Mouse (Mus musculus): ENCODE measurements around the gene Mertk. TPM values are rescaled to one million over a fixed set of nuclear protein-coding genes. Genes with fewer than 3 reads are reported as not detected.

The Mertk gene
- polyA plus RNA-seq, 1 experiment from 2014 or later: 0.65 TPM

GRCm38 (mm10) chr2:128782231-128782630, 83.5 kb downstream of the Mertk start:
- no peak for ATAC-seq (replicated peaks)
- 96% methylated on average over 5 of the region's 5 CpGs for WGBS
- no peaks in the 10 kb centered on the region for H3K4me1 ChIP-seq
- no peak overlapping the region for H3K9ac ChIP-seq (replicated peaks)
- no peaks in the 10 kb centered on the region for H3K36me3 ChIP-seq
- no peak overlapping the region for H3K4me2 ChIP-seq (replicated peaks)
- H3K4me3 ChIP-seq: no peak overlapping the region
- no peaks in the 10 kb centered on the region for H3K9me3 ChIP-seq
- H3K27me3 ChIP-seq: no peaks in the 10 kb centered on the region
- H3K27ac ChIP-seq (replicated peaks): no peak overlapping the region

- Histone ChIP-seq H3K36me3 (no peaks in the 10 kb centered on the region), H3K9me3 (no peaks in the 10 kb centered on the region), H3K27ac (replicated peaks) (no peak overlapping the region), H3K4me1 (no peaks in the 10 kb centered on the region), H3K9ac (replicated peaks) (no peak overlapping the region), H3K27me3 (no peaks in the 10 kb centered on the region), H3K4me3 (no peak overlapping the region), H3K4me2 (replicated peaks) (no peak overlapping the region)
- ATAC-seq (replicated peaks): no peak
- 85% methylated on average over 10 of the region's 10 CpGs for WGBS
Measured at GRCm38 (mm10) chr2:128783660-128784345, 85.0 kb downstream of the Mertk start.

GRCm38 (mm10) chr2:128784814-128785213, 86.1 kb downstream of the Mertk start:
- Histone ChIP-seq H3K4me3 (no peak overlapping the region), H3K36me3 (no peaks in the 10 kb centered on the region), H3K4me2 (replicated peaks) (no peak overlapping the region), H3K9ac (replicated peaks) (no peak overlapping the region), H3K27me3 (no peaks in the 10 kb centered on the region), H3K4me1 (no peaks in the 10 kb centered on the region), H3K27ac (replicated peaks) (no peak overlapping the region), H3K9me3 (no peaks in the 10 kb centered on the region)
- no peak for ATAC-seq (replicated peaks)
- 95% methylated on average over 7 of the region's 7 CpGs for WGBS

- H3K36me3 ChIP-seq: no peaks in the 10 kb centered on the region
Measured at GRCm38 (mm10) chr2:128786341-128786740, 87.6 kb downstream of the Mertk start.

GRCm38 (mm10) chr2:128786795-128787194, 88.0 kb downstream of the Mertk start:
- H3K9ac ChIP-seq (replicated peaks): no peak overlapping the region
- no peaks in the 10 kb centered on the region for H3K36me3 ChIP-seq
- H3K4me2 ChIP-seq (replicated peaks): no peak overlapping the region
- H3K4me1 ChIP-seq: no peaks in the 10 kb centered on the region
- no peak overlapping the region for H3K27ac ChIP-seq (replicated peaks)
- 61% methylated on average over 1 of the region's 1 CpGs for WGBS
- H3K9me3 ChIP-seq: no peaks in the 10 kb centered on the region
- H3K27me3 ChIP-seq: no peaks in the 10 kb centered on the region
- no peak overlapping the region for H3K4me3 ChIP-seq
- no peak for ATAC-seq (replicated peaks)

More at GRCm38 (mm10) chr2:128786341-128786740, 87.6 kb downstream of the Mertk start:
- Histone ChIP-seq H3K9ac (replicated peaks) (no peak overlapping the region), H3K4me1 (no peaks in the 10 kb centered on the region), H3K4me3 (no peak overlapping the region), H3K9me3 (no peaks in the 10 kb centered on the region), H3K27me3 (no peaks in the 10 kb centered on the region), H3K4me2 (replicated peaks) (no peak overlapping the region), H3K27ac (replicated peaks) (no peak overlapping the region)
- no peak for ATAC-seq (replicated peaks)
- WGBS: 35% methylated on average over 5 of the region's 5 CpGs

- no peaks in the 10 kb centered on the region for H3K36me3 ChIP-seq
- H3K9me3 ChIP-seq: no peaks in the 10 kb centered on the region
- H3K27ac ChIP-seq (replicated peaks): no peak overlapping the region
- H3K4me3 ChIP-seq: no peak overlapping the region
- no peak for ATAC-seq (replicated peaks)
- no peaks in the 10 kb centered on the region for H3K27me3 ChIP-seq
- no peaks in the 10 kb centered on the region for H3K4me1 ChIP-seq
- H3K9ac ChIP-seq (replicated peaks): no peak overlapping the region
- no peak overlapping the region for H3K4me2 ChIP-seq (replicated peaks)
- 91% methylated on average over 3 of the region's 3 CpGs for WGBS
Measured at GRCm38 (mm10) chr2:128787805-128788204, 89.0 kb downstream of the Mertk start.

- Histone ChIP-seq H3K4me1 (no peaks in the 10 kb centered on the region), H3K4me2 (replicated peaks) (no peak overlapping the region), H3K27me3 (no peaks in the 10 kb centered on the region), H3K4me3 (no peak overlapping the region), H3K9me3 (no peaks in the 10 kb centered on the region), H3K27ac (replicated peaks) (no peak overlapping the region), H3K9ac (replicated peaks) (no peak overlapping the region), H3K36me3 (no peaks in the 10 kb centered on the region)
- no peak for ATAC-seq (replicated peaks)
- WGBS: 91% methylated on average over 11 of the region's 11 CpGs
Measured at GRCm38 (mm10) chr2:128790875-128791614, 92.3 kb downstream of the Mertk start.

- Histone ChIP-seq H3K27ac (replicated peaks) (no peak overlapping the region), H3K4me1 (no peaks in the 10 kb centered on the region), H3K9me3 (no peaks in the 10 kb centered on the region), H3K9ac (replicated peaks) (no peak overlapping the region), H3K27me3 (no peaks in the 10 kb centered on the region), H3K36me3 (no peaks in the 10 kb centered on the region), H3K4me3 (no peak overlapping the region), H3K4me2 (replicated peaks) (no peak overlapping the region)
- no peak for ATAC-seq (replicated peaks)
- 51% methylated on average over 6 of the region's 6 CpGs for WGBS
Measured at GRCm38 (mm10) chr2:128793958-128794357, 95.2 kb downstream of the Mertk start.

- no peaks in the 10 kb centered on the region for H3K9me3 ChIP-seq
- no peak overlapping the region for H3K4me2 ChIP-seq (replicated peaks)
- H3K27me3 ChIP-seq: no peaks in the 10 kb centered on the region
- ATAC-seq (replicated peaks): no peak
- WGBS: 65% methylated on average over 6 of the region's 6 CpGs
- H3K36me3 ChIP-seq: no peaks in the 10 kb centered on the region
- no peak overlapping the region for H3K27ac ChIP-seq (replicated peaks)
- H3K4me1 ChIP-seq: no peaks in the 10 kb centered on the region
- H3K4me3 ChIP-seq: no peak overlapping the region
- H3K9ac ChIP-seq (replicated peaks): no peak overlapping the region
Measured at GRCm38 (mm10) chr2:128796463-128796862, 97.7 kb downstream of the Mertk start.

GRCm38 (mm10) chr2:128803441-128803840, 104.7 kb downstream of the Mertk start:
- 89% methylated on average over 4 of the region's 4 CpGs for WGBS
- H3K27ac ChIP-seq (replicated peaks): no peak overlapping the region
- no peaks in the 10 kb centered on the region for H3K4me1 ChIP-seq
- H3K4me2 ChIP-seq (replicated peaks): no peak overlapping the region
- no peak for ATAC-seq (replicated peaks)
- H3K27me3 ChIP-seq: no peaks in the 10 kb centered on the region
- H3K9me3 ChIP-seq: no peaks in the 10 kb centered on the region
- H3K36me3 ChIP-seq: no peaks in the 10 kb centered on the region
- H3K4me3 ChIP-seq: no peak overlapping the region
- no peak overlapping the region for H3K9ac ChIP-seq (replicated peaks)

GRCm38 (mm10) chr2:128805341-128805740, 106.6 kb downstream of the Mertk start:
- Histone ChIP-seq H3K36me3 (no peaks in the 10 kb centered on the region), H3K9me3 (no peaks in the 10 kb centered on the region), H3K9ac (replicated peaks) (no peak overlapping the region), H3K4me1 (no peaks in the 10 kb centered on the region), H3K27me3 (no peaks in the 10 kb centered on the region), H3K27ac (replicated peaks) (no peak overlapping the region), H3K4me2 (replicated peaks) (no peak overlapping the region), H3K4me3 (no peak overlapping the region)
- ATAC-seq (replicated peaks): no peak
- WGBS: 80% methylated on average over 4 of the region's 4 CpGs

- Histone ChIP-seq H3K36me3 (no peaks in the 10 kb centered on the region), H3K4me1 (no peaks in the 10 kb centered on the region), H3K9me3 (no peaks in the 10 kb centered on the region), H3K9ac (replicated peaks) (no peak overlapping the region), H3K27me3 (no peaks in the 10 kb centered on the region), H3K4me2 (replicated peaks) (no peak overlapping the region), H3K27ac (replicated peaks) (no peak overlapping the region), H3K4me3 (no peak overlapping the region)
- no peak for ATAC-seq (replicated peaks)
- 81% methylated on average over 8 of the region's 8 CpGs for WGBS
Measured at GRCm38 (mm10) chr2:128806561-128806960, 107.8 kb downstream of the Mertk start.
